Mouse (Mus musculus) heart, embryonic 16.5 days (tissue): ENCODE data around the gene Ptx3. TPM values are rescaled to one million over a fixed set of nuclear protein-coding genes. Genes with fewer than 3 reads are reported as not detected.

Experiments
- ATAC-seq: fragments of 200-750 bp; cut with Nextera tagmentation; replicated peaks from 2 replicates; pipeline ENCODE4 v1.8.0; 2017; ENCODE audit warnings: moderate number of reproducible peaks; ENCODE audit not compliant: insufficient read depth, low FRiP score; ENCODE audit errors: extremely low read depth
- H3K27ac ChIP-seq: fragments of 300-500 bp; sonication (generic); 2 replicates; pipeline ENCODE4 v1.5.1; 2014; ENCODE audit warnings: mild to moderate bottlenecking, low read length, control low read depth, moderate library complexity
- H3K27me3 ChIP-seq: fragments of 300-500 bp; sonication (generic); 2 replicates; pipeline ENCODE4 v1.6.1; 2014; ENCODE audit warnings: low read length, mixed read lengths; ENCODE audit not compliant: control insufficient read depth, insufficient read depth
- H3K36me3 ChIP-seq: fragments of 300-500 bp; sonication (generic); 2 replicates; pipeline ENCODE4 v1.6.1; 2014; ENCODE audit not compliant: control insufficient read depth, insufficient read depth
- H3K4me1 ChIP-seq: fragments of 300-500 bp; sonication (generic); 2 replicates; pipeline ENCODE4 v1.6.1; 2014; ENCODE audit warnings: low read length, mixed read lengths; ENCODE audit not compliant: control insufficient read depth, insufficient read depth
- H3K4me2 ChIP-seq: fragments of 300-500 bp; sonication (generic); 2 replicates; pipeline ENCODE4 v1.6.1; 2014; ENCODE audit warnings: low read depth, mild to moderate bottlenecking, control low read depth, low read length
- H3K4me3 ChIP-seq: fragments of 300-500 bp; sonication (generic); 2 replicates; pipeline ENCODE4 v1.5.1; 2014; ENCODE audit warnings: mild to moderate bottlenecking, control low read depth, low read length
- H3K9ac ChIP-seq: fragments of 300-500 bp; sonication (generic); 2 replicates; pipeline ENCODE4 v1.6.1; 2014; ENCODE audit warnings: low read length, control low read depth
- H3K9me3 ChIP-seq: fragments of 300-500 bp; sonication (generic); replicated peaks from 2 replicates; pipeline ENCODE4 v1.6.1; 2016; ENCODE audit warnings: low read length; ENCODE audit not compliant: control insufficient read depth
- WGBS: fragments of 180-500 bp; shearing (Covaris S2); extraction: QIAGEN DNeasy Blood & Tissue Kit; methylation state at CpG from one replicate; pipeline ENCODE4 v1.1.7; 2014; 5-methylcytosine and 5-hydroxymethylcytosine counted together
- polyA plus RNA-seq: library from polyadenylated mRNA; unstranded; fragments of >200 nt; fragmentation: Nextera tagmentation; extraction: Ambion mirVana; gene quantifications from 2 replicates; pipeline ENCODE4 v1.2.1, GENCODE M21; 2015

Gene Ptx3
- polyA plus RNA-seq = 4.8 and 5.2 TPM in 2 replicates

GRCm38 (mm10) chr3:66219655-66220191 is at the start of gene Ptx3:
Gene Ptx3 (plus strand): TSS chr3:66219910.
- 8% methylated on average over 20 of the region's 20 CpGs for WGBS
- Histone ChIP-seq H3K27me3 (peaks cover 5% of the 10 kb centered on the region; the same call in 1 of the 2 replicates), H3K9me3 (no peaks in the 10 kb centered on the region), H3K27ac (peak within 1 kb of the TSS; percentile 70), H3K36me3 (no peaks in the 10 kb centered on the region), H3K4me1 (peaks cover 6% of the 10 kb centered on the region; the same call in 1 of the 2 replicates), H3K9ac (peak within 1 kb of the TSS; percentile 76), H3K4me3 (peak within 1 kb of the TSS; percentile 71), H3K4me2 (peak within 1 kb of the TSS; percentile 99)
- ATAC-seq = no peak

- H3K4me2 ChIP-seq = no peak overlapping the region
- H3K4me3 ChIP-seq = no peak overlapping the region
- H3K27ac ChIP-seq = no peak overlapping the region
- H3K9ac ChIP-seq = no peak overlapping the region
- WGBS = 62% methylated on average over 5 of the region's 5 CpGs
- H3K36me3 ChIP-seq = no peaks in the 10 kb centered on the region
- no peak for ATAC-seq
- no peaks in the 10 kb centered on the region for H3K27me3 ChIP-seq
- no peaks in the 10 kb centered on the region for H3K9me3 ChIP-seq
- no peaks in the 10 kb centered on the region for H3K4me1 ChIP-seq
Observed at GRCm38 (mm10) chr3:66172907-66173306, 46.8 kb upstream of the Ptx3 start.

- WGBS = 69% methylated on average over 2 of the region's 2 CpGs
- H3K36me3 ChIP-seq = no peaks in the 10 kb centered on the region
- H3K4me3 ChIP-seq = no peak overlapping the region
- no peak for ATAC-seq
- no peaks in the 10 kb centered on the region for H3K27me3 ChIP-seq
- H3K4me1 ChIP-seq = no peaks in the 10 kb centered on the region
- H3K4me2 ChIP-seq = no peak overlapping the region
- no peak overlapping the region for H3K9ac ChIP-seq
- H3K27ac ChIP-seq = no peak overlapping the region
- H3K9me3 ChIP-seq = no peaks in the 10 kb centered on the region
Observed at GRCm38 (mm10) chr3:66179647-66180046, 40.1 kb upstream of the Ptx3 start.

GRCm38 (mm10) chr3:66193910-66194562 is 25.7 kb upstream of the Ptx3 start:
- H3K4me1 ChIP-seq = no peaks in the 10 kb centered on the region
- no peak for ATAC-seq
- H3K9ac ChIP-seq = no peak overlapping the region
- no peaks in the 10 kb centered on the region for H3K9me3 ChIP-seq
- no peak overlapping the region for H3K4me2 ChIP-seq
- no peak overlapping the region for H3K27ac ChIP-seq
- no peaks in the 10 kb centered on the region for H3K27me3 ChIP-seq
- H3K4me3 ChIP-seq = no peak overlapping the region
- H3K36me3 ChIP-seq = no peaks in the 10 kb centered on the region
- 82% methylated on average over 3 of the region's 3 CpGs for WGBS

- Histone ChIP-seq H3K4me3 (no peak overlapping the region), H3K9me3 (no peaks in the 10 kb centered on the region), H3K4me1 (no peaks in the 10 kb centered on the region), H3K27ac (no peak overlapping the region), H3K4me2 (no peak overlapping the region), H3K36me3 (no peaks in the 10 kb centered on the region), H3K9ac (no peak overlapping the region), H3K27me3 (no peaks in the 10 kb centered on the region)
- ATAC-seq = no peak
- WGBS = 65% methylated on average over 4 of the region's 4 CpGs
Observed at GRCm38 (mm10) chr3:66208836-66209573, 10.7 kb upstream of the Ptx3 start.

- Histone ChIP-seq H3K9ac (no peak overlapping the region), H3K9me3 (no peaks in the 10 kb centered on the region), H3K27me3 (no peaks in the 10 kb centered on the region), H3K4me3 (no peak overlapping the region), H3K4me1 (peaks cover 4% of the 10 kb centered on the region; the same call in 1 of the 2 replicates), H3K36me3 (no peaks in the 10 kb centered on the region), H3K4me2 (no peak overlapping the region), H3K27ac (no peak overlapping the region)
- no peak for ATAC-seq
- 93% methylated on average over 1 of the region's 1 CpGs for WGBS
Observed at GRCm38 (mm10) chr3:66213524-66213923, 6.2 kb upstream of the Ptx3 start.

GRCm38 (mm10) chr3:66215759-66216158 is 4.0 kb upstream of the Ptx3 start:
- Histone ChIP-seq H3K4me3 (no peak overlapping the region), H3K27me3 (no peaks in the 10 kb centered on the region; the same call in 1 of the 2 replicates), H3K4me2 (no peak overlapping the region), H3K9ac (no peak overlapping the region), H3K9me3 (no peaks in the 10 kb centered on the region), H3K36me3 (no peaks in the 10 kb centered on the region), H3K27ac (no peak overlapping the region), H3K4me1 (peaks cover 4% of the 10 kb centered on the region; the same call in 1 of the 2 replicates)
- WGBS = 50% methylated on average over 8 of the region's 8 CpGs
- ATAC-seq = no peak

GRCm38 (mm10) chr3:66220554-66221242 is 988 bp downstream of the Ptx3 start:
- Histone ChIP-seq H3K9ac (peak overlapping the region; percentile 76), H3K4me2 (peak overlapping the region; percentile 99), H3K9me3 (no peaks in the 10 kb centered on the region), H3K36me3 (no peaks in the 10 kb centered on the region), H3K4me3 (peak overlapping the region; percentile 71), H3K27ac (peak overlapping the region; percentile 70), H3K27me3 (peaks cover 5% of the 10 kb centered on the region; the same call in 1 of the 2 replicates), H3K4me1 (peaks cover 5% of the 10 kb centered on the region; the same call in 1 of the 2 replicates)
- ATAC-seq = peak; percentile 68
- under 1% methylated on average over 54 of the region's 54 CpGs for WGBS
